Mouse (Mus musculus) lung, embryonic 14.5 days (tissue): ENCODE measurements at regions not wholly inside any gene's neighbourhood (a gene's known extent, or its start where the extent isn't known, plus 50 kb on each side); places are given as distances from the start of the nearest gene placed in this dataset.

ENCODE experiments used
- ATAC-seq: fragments of 200-750 bp; cut with Nextera tagmentation; 2 replicates; pipeline ENCODE4 v1.8.0; 2017; ENCODE audit warnings: mild to moderate bottlenecking, moderate TSS enrichment, moderate library complexity; ENCODE audit not compliant: insufficient read depth
- DNase-seq: peaks from one replicate; pipeline ENCODE4 v3.0.0-alpha.2; 2015
- H3K27ac ChIP-seq: fragments of 300-500 bp; sonication (generic); 2 replicates; pipeline ENCODE4 v1.5.1; 2014; ENCODE audit warnings: low read depth, mild to moderate bottlenecking, moderate library complexity
- H3K27me3 ChIP-seq: fragments of 300-500 bp; sonication (generic); 2 replicates; pipeline ENCODE4 v1.6.1; 2014; ENCODE audit warnings: low read length, control low read depth; ENCODE audit not compliant: insufficient read depth
- H3K36me3 ChIP-seq: fragments of 300-500 bp; sonication (generic); 2 replicates; pipeline ENCODE4 v1.6.1; 2014; ENCODE audit warnings: control low read depth; ENCODE audit not compliant: insufficient read depth
- H3K4me1 ChIP-seq: fragments of 300-500 bp; sonication (generic); 2 replicates; pipeline ENCODE4 v1.6.1; 2014; ENCODE audit warnings: antibody characterized with exemption, control low read depth; ENCODE audit not compliant: insufficient read depth
- H3K4me2 ChIP-seq: fragments of 300-500 bp; sonication (generic); 2 replicates; pipeline ENCODE4 v1.6.1; 2014; ENCODE audit warnings: mild to moderate bottlenecking
- H3K4me3 ChIP-seq: fragments of 300-500 bp; sonication (generic); 2 replicates; pipeline ENCODE4 v1.5.1; 2014; ENCODE audit warnings: low read depth, low read length
- H3K9ac ChIP-seq: fragments of 300-500 bp; sonication (generic); 2 replicates; pipeline ENCODE4 v1.6.1; 2014
- H3K9me3 ChIP-seq: fragments of 300-500 bp; sonication (generic); 2 replicates; pipeline ENCODE4 v1.6.1; 2016; ENCODE audit warnings: low read depth, low read length, control low read depth
- CTCF ChIP-seq: IDR thresholded peaks from 2 replicates; pipeline ENCODE4 v1.5.1; 2016; ENCODE audit warnings: antibody characterized with exemption, low read depth
- WGBS: fragments of 180-500 bp; shearing (Covaris S2); extraction: QIAGEN DNeasy Blood & Tissue Kit; methylation state at CpG from one replicate; pipeline ENCODE4 v1.1.7; 2014; 5-methylcytosine and 5-hydroxymethylcytosine counted together

GRCm38 (mm10) chr8:115402471-115403197 is 305.0 kb downstream of the Maf start:
- Histone ChIP-seq H3K4me3 (no peak overlapping the region), H3K27ac (no peak overlapping the region), H3K4me2 (no peak overlapping the region), H3K9me3 (no peaks in the 10 kb centered on the region), H3K9ac (no peak overlapping the region), H3K36me3 (no peaks in the 10 kb centered on the region), H3K4me1 (no peaks in the 10 kb centered on the region), H3K27me3 (no peaks in the 10 kb centered on the region)
- ATAC-seq (no peak), DNase-seq (peak; percentile 67)
- TF ChIP-seq CTCF, result peak; percentile 74
- 46% methylated on average over 10 of the region's 10 CpGs for WGBS
